Mouse (Mus musculus) cerebellum, adult 9-11 months (tissue): ENCODE results near the gene Tmem178b.

Source experiments
- DNase-seq: peaks from one replicate; pipeline ENCODE4 v3.0.0; 2022

Tmem178b gene

DNA sequence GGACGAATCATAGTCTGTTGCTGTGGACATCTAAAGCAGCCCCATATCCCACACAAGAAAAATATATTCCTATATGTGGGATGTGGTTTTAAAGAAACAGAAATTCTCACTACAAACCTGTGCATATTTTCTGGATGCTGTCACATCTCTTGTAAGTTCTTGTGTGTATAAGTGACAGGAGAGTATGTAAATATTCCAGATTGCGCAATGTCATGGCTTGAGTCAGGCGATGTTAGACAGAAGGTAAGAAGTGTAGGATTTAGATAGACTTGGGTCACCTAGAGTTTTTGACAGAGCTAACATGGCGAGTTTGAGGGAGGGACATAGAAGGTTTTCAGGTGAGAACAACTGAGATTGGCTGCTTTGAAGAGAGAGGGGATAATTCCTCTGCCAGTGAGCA is 228.7 kb downstream of the Tmem178b start:
- no peak for DNase-seq

GRCm38 (mm10) chr6:40102863-40103262 is 229.8 kb downstream of the Tmem178b start:
- peak; percentile 71 for DNase-seq

DNA sequence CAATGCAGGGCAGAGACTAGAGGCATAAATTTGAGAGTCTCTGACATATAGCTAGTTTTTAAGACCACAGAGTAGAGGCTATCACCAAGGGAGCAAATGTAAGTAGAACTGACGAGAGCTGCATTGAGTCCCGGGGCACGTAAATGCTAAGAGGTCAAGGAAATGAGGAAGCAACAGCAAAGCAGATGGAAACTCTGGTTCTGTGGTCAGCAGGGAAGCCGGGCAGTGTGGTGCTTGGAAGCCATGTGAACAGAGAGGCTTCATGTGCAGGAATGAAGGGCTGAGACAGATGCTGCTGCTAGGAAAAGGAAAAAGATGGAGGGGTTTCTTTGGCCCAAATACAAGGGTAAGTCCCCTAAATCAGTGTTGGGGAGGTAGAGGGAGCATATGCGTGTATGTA is 237.0 kb downstream of the Tmem178b start:
- no peak for DNase-seq

DNA sequence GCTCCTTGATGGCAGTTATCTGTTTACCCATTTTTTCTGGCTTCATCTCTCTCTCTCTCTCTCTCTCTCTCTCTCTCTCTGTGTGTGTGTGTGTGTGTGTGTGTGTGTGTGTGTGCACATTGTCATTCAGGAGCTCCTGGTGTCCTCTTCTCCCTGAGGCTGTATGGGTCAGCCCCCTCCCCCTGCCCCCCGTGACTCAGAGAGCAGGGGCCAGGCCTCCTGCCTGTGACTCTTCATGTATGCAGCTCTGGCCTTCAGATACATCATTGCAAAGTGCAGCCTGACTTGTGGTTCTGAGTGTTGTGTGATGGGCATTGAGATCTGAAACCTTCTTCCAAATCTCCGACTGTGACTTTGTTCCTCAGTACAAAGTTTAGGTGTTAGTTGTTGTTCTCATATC is 237.7 kb downstream of the Tmem178b start:
- no peak for DNase-seq

DNA sequence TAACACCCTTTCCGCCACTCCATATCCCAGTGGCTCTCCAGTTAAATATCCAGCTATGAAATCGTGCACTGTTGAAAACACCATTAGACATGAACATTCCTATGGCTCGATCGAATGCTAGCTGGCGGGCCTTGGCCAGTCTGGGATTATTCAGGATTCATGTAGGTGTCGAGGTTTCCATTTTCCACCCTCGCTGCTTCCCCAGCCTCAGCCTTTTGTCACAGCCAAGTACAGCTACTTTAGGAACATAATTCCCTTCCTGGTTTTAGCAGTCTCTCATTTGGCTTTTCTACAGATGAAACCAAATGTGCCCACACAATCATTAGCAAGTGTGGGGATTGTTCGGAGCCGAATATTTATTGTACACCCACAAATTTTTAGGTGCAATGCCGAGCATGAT is 239.4 kb downstream of the Tmem178b start:
- DNase-seq = no peak

GRCm38 (mm10) chr6:40116225-40116624 is 243.2 kb downstream of the Tmem178b start:
- no peak for DNase-seq

- DNase-seq = no peak
Observed at GRCm38 (mm10) chr6:40120176-40120575, 247.1 kb downstream of the Tmem178b start.

- DNase-seq = no peak
Observed at GRCm38 (mm10) chr6:40121494-40121893, 248.4 kb downstream of the Tmem178b start.

DNA sequence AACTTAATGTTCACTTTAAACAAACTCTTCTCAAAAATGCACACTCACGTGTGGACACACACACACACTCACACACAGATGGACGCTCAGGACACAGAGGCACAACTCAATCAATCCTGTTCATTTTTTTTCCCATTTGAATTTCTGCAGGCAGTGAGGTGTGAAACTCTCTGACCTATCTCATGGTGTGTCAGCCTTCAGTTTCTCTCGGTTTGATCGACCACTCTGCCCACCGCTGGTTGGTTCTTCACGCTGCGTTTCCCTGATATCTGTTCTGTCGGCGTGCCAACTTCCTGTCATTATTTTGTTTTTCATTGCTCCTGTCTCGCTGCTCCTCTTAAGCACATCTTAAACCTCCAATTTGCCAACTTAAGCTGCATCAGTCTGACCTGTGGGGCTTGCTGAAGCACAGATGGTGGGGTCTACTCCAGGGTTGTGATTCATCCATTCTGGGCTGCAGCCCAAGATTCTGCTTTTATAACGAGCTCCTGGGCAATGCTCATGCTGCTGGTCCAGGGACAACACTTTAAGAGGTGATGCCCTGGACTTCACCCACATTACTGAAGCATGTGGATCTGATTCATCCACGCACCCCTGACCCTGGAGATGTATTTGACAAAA is 250.1 kb downstream of the Tmem178b start:
- peak; percentile 64 for DNase-seq

DNA sequence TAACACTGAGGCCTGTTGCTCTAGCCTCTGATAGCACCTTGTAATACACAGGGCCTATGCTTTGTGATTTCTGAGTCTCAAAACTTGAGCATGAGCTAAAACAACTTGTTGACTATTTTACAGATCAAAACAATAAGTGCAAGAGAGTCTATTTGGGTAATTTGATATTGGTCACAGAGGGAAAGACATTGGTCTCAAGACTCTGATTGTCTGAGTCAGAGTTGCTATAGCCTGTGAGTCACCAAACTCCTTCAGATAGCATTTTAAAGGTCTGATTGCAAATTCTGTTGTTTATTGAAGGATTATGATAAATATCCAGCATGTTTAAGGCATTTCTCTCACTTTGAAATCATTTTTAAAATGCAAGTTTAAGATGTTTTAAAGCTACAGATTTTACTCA is 250.9 kb downstream of the Tmem178b start:
- no peak for DNase-seq

- DNase-seq = no peak
Observed at GRCm38 (mm10) chr6:40128716-40129115, 255.6 kb downstream of the Tmem178b start.

DNA sequence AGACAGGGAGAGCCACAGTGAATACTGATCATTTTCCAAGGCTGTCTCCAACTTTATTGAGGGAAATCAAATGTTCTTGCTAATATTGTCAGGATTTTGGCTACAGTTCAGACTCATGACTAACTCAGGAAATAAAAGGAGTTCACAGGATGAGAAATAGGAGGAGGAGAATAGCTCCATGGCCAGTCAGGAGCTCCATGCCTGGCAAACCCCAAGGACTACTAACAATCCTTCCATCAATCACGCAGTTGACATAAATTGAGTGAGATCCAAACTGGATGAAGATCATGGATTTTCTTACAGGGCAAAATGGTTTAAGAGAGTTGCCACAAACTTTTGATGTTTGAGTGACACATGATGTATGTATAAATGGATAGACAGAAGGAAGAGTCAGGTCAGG is 258.9 kb downstream of the Tmem178b start:
- no peak for DNase-seq

- no peak for DNase-seq
Observed at GRCm38 (mm10) chr6:40133436-40133835, 260.4 kb downstream of the Tmem178b start.

- no peak for DNase-seq
Observed at GRCm38 (mm10) chr6:40135716-40136115, 262.6 kb downstream of the Tmem178b start.

GRCm38 (mm10) chr6:40137346-40137745 is 264.3 kb downstream of the Tmem178b start:
- no peak for DNase-seq

- no peak for DNase-seq
Observed at GRCm38 (mm10) chr6:40137831-40138520, 264.9 kb downstream of the Tmem178b start.

GRCm38 (mm10) chr6:40142582-40142981 is 269.5 kb downstream of the Tmem178b start:
- DNase-seq = no peak

DNA sequence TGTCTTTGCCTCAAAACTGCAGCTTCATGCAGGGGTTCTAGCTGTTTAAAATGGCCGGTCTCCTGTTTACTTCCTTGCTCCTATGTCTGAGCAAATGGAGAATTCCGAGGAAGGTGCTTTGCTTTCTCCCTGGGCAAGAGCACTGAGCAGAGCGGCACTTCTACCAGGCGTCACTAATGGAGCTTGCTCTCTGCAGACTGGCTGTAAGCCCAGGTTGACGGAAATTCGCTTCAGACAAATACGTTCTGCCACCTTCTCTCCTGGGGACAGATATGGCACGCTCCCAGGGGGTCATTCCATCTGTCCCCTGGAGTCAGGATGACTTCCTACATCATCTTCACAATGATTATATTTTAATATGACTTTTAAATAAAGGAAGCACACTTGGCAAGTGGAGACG is 271.3 kb downstream of the Tmem178b start:
- DNase-seq = peak; percentile 62

- DNase-seq = peak; percentile 25
Observed at GRCm38 (mm10) chr6:40145601-40146000, 272.5 kb downstream of the Tmem178b start.

DNA sequence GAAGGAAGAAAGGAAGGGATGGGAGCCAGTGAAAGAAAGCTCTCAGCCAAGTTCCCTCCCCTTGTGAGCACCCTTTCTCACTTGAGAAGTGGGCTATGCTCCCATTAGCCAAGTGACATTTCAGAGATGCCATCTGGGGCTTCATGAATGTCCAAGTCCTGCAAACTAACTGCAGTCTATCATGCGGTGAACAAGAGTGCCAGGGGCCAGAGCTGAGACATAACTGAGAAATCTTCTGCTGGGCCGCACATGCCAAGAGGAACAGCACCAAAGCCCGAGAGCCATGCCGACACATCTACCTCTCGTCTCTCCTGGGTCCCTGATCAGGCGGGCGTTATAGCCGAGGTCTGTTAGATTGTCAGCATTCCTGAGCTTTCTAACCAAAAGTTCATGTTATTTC is 279.2 kb downstream of the Tmem178b start:
- peak; percentile 17 for DNase-seq

- DNase-seq = no peak
Observed at GRCm38 (mm10) chr6:40161381-40161780, 288.3 kb downstream of the Tmem178b start.

- peak; percentile 89 for DNase-seq
Observed at GRCm38 (mm10) chr6:40173559-40173958, 300.5 kb downstream of the Tmem178b start.

DNA sequence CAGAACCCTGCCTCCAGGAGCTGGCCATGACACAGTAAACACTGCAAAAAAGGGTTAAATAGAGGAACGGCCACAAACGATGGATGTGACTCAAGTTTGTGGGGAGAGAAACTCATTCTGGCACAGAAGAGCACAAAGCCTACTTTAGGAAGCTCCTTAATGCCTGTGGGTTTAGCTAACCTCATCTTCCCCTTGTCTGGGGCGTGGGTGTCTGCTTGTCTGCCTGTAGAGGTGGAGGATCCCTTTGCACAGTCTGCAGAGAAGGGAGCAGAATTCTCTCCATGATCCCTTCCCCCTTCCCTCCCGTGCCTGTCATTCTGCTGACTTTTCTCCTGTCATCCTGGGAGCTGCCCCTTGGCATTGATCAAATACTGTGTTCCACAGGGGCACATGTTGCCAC is 304.8 kb downstream of the Tmem178b start:
- DNase-seq = no peak

- no peak for DNase-seq
Observed at GRCm38 (mm10) chr6:40180551-40180950, 307.5 kb downstream of the Tmem178b start.

- DNase-seq = no peak
Observed at GRCm38 (mm10) chr6:40200661-40201060, 327.6 kb downstream of the Tmem178b start.
